Mouse (Mus musculus) hindbrain, embryonic 10.5 days (tissue): ENCODE results near the gene Sytl1. TPM values are rescaled to one million over a fixed set of nuclear protein-coding genes. Genes with fewer than 3 reads are reported as not detected.

ENCODE experiments used
- DNase-seq: peaks from one replicate; pipeline ENCODE4 v3.0.0-alpha.2; 2017; ENCODE audit warnings: low spot score
- H3K27ac ChIP-seq: fragments of 300-500 bp; sonication (generic); 2 replicates; pipeline ENCODE4 v1.5.1; 2016; ENCODE audit warnings: mild to moderate bottlenecking, moderate library complexity
- H3K27me3 ChIP-seq: fragments of 300-500 bp; sonication (generic); 2 replicates; pipeline ENCODE4 v1.6.1; 2016; ENCODE audit warnings: mild to moderate bottlenecking; ENCODE audit not compliant: poor library complexity, insufficient read depth, severe bottlenecking
- H3K36me3 ChIP-seq: fragments of 300-500 bp; sonication (generic); 2 replicates; pipeline ENCODE4 v1.6.1; 2016; ENCODE audit warnings: mild to moderate bottlenecking, moderate library complexity
- H3K4me1 ChIP-seq: fragments of 300-500 bp; sonication (generic); replicated peaks from 2 replicates; pipeline ENCODE4 v1.6.1; 2016; ENCODE audit warnings: mild to moderate bottlenecking
- H3K4me3 ChIP-seq: fragments of 300-500 bp; sonication (generic); 2 replicates; pipeline ENCODE4 v1.5.1; 2016; ENCODE audit warnings: mild to moderate bottlenecking, moderate library complexity
- H3K9me3 ChIP-seq: fragments of 300-500 bp; sonication (generic); 2 replicates; pipeline ENCODE4 v1.6.1; 2016; ENCODE audit warnings: mild to moderate bottlenecking, moderate library complexity
- WGBS: fragments of 180-500 bp; shearing (Covaris S2); methylation state at CpG from one replicate; pipeline ENCODE4 v1.1.7; 2016; 5-methylcytosine and 5-hydroxymethylcytosine counted together
- polyA plus RNA-seq: library from polyadenylated mRNA; unstranded; fragments of >200 nt; fragmentation: Nextera tagmentation; extraction: Ambion mirVana; gene quantifications from 2 replicates; pipeline ENCODE4 v1.2.1, GENCODE M21; 2016

Gene Sytl1
- polyA plus RNA-seq, 1 experiment from 2014 or later = 1.6 TPM

- peaks cover 38% of the 10 kb centered on the region for H3K4me1 ChIP-seq
- H3K4me3 ChIP-seq = peak within 1 kb of the TSS; percentile 67
- DNase-seq = peak; percentile 39
- no peaks in the 10 kb centered on the region for H3K9me3 ChIP-seq
- peaks cover 92% of the 10 kb centered on the region for H3K27me3 ChIP-seq
- no peaks in the 10 kb centered on the region for H3K36me3 ChIP-seq
- peak within 1 kb of the TSS; percentile 86 for H3K27ac ChIP-seq
- WGBS = 5% methylated on average over 16 of the region's 16 CpGs
These were observed 22.4 kb downstream of the Sytl1 start, which contains the start of gene Map3k6 for GRCm38 (mm10) chr4:133240490-133240921. Gene Map3k6, plus strand, starts transcription at chr4:133240818.

- Histone ChIP-seq H3K9me3 (no peaks in the 10 kb centered on the region), H3K4me3 (no peak overlapping the region), H3K27ac (peak overlapping the region; percentile 40; the same call in 1 of the 2 replicates), H3K4me1 (peaks cover 29% of the 10 kb centered on the region), H3K36me3 (no peaks in the 10 kb centered on the region), H3K27me3 (peaks cover 76% of the 10 kb centered on the region)
- 81% methylated on average over 4 of the region's 4 CpGs for WGBS
- no peak for DNase-seq
These were observed 25.0 kb downstream of the Sytl1 start for GRCm38 (mm10) chr4:133237911-133238310.

GRCm38 (mm10) chr4:133235415-133235814 is 27.5 kb downstream of the Sytl1 start:
- H3K27me3 ChIP-seq = peaks cover 59% of the 10 kb centered on the region
- no peaks in the 10 kb centered on the region for H3K36me3 ChIP-seq
- 82% methylated on average over 5 of the region's 5 CpGs for WGBS
- peaks cover 6% of the 10 kb centered on the region for H3K4me1 ChIP-seq
- no peak overlapping the region for H3K27ac ChIP-seq
- no peak for DNase-seq
- H3K4me3 ChIP-seq = no peak overlapping the region
- H3K9me3 ChIP-seq = no peaks in the 10 kb centered on the region

- peaks cover 7% of the 10 kb centered on the region; the same call in 1 of the 2 replicates for H3K4me1 ChIP-seq
- no peak overlapping the region for H3K27ac ChIP-seq
- H3K27me3 ChIP-seq = peaks cover 53% of the 10 kb centered on the region
- H3K4me3 ChIP-seq = no peak overlapping the region
- H3K36me3 ChIP-seq = no peaks in the 10 kb centered on the region
- no peaks in the 10 kb centered on the region for H3K9me3 ChIP-seq
- 58% methylated on average over 5 of the region's 5 CpGs for WGBS
- no peak for DNase-seq
These were observed 28.1 kb downstream of the Sytl1 start for GRCm38 (mm10) chr4:133234771-133235170.

- H3K9me3 ChIP-seq = no peaks in the 10 kb centered on the region
- no peak for DNase-seq
These were observed 29.5 kb downstream of the Sytl1 start for GRCm38 (mm10) chr4:133233285-133233976.

GRCm38 (mm10) chr4:133229582-133229981 is 33.3 kb downstream of the Sytl1 start:
- Histone ChIP-seq H3K9me3 (no peaks in the 10 kb centered on the region), H3K36me3 (no peaks in the 10 kb centered on the region), H3K4me3 (no peak overlapping the region), H3K27ac (peak overlapping the region; percentile 41), H3K4me1 (peaks cover 20% of the 10 kb centered on the region), H3K27me3 (peaks cover 11% of the 10 kb centered on the region)
- 65% methylated on average over 8 of the region's 8 CpGs for WGBS
- no peak for DNase-seq

More at GRCm38 (mm10) chr4:133233285-133233976, 29.5 kb downstream of the Sytl1 start:
- peaks cover 39% of the 10 kb centered on the region for H3K27me3 ChIP-seq
- H3K4me1 ChIP-seq = peaks cover 14% of the 10 kb centered on the region; the same call in 1 of the 2 replicates
- no peaks in the 10 kb centered on the region for H3K36me3 ChIP-seq
- H3K4me3 ChIP-seq = no peak overlapping the region
- no peak overlapping the region for H3K27ac ChIP-seq
- 42% methylated on average over 10 of the region's 10 CpGs for WGBS

GRCm38 (mm10) chr4:133227636-133228035 is 35.3 kb downstream of the Sytl1 start:
- H3K9me3 ChIP-seq = no peaks in the 10 kb centered on the region
- no peak overlapping the region for H3K27ac ChIP-seq
- H3K36me3 ChIP-seq = no peaks in the 10 kb centered on the region
- peak; percentile 51 for DNase-seq
- WGBS = 59% methylated on average over 8 of the region's 8 CpGs
- H3K4me1 ChIP-seq = peaks cover 39% of the 10 kb centered on the region
- no peak overlapping the region for H3K4me3 ChIP-seq
- peaks cover 15% of the 10 kb centered on the region for H3K27me3 ChIP-seq

- no peak overlapping the region for H3K4me3 ChIP-seq
- 0 out of 2 replicates have a peak overlapping the region, but pooled peaks have one; percentile 54 for H3K27ac ChIP-seq
- DNase-seq = no peak
- peaks cover 52% of the 10 kb centered on the region for H3K4me1 ChIP-seq
- 69% methylated on average over 10 of the region's 10 CpGs for WGBS
- H3K36me3 ChIP-seq = no peaks in the 10 kb centered on the region
- no peaks in the 10 kb centered on the region for H3K9me3 ChIP-seq
- peaks cover 27% of the 10 kb centered on the region for H3K27me3 ChIP-seq
These were observed 36.8 kb downstream of the Sytl1 start for GRCm38 (mm10) chr4:133226073-133226472.

- Histone ChIP-seq H3K9me3 (no peaks in the 10 kb centered on the region), H3K4me1 (peaks cover 48% of the 10 kb centered on the region), H3K27me3 (peaks cover 48% of the 10 kb centered on the region), H3K27ac (peak overlapping the region; percentile 70), H3K36me3 (no peaks in the 10 kb centered on the region), H3K4me3 (no peak overlapping the region)
- no peak for DNase-seq
- 38% methylated on average over 5 of the region's 5 CpGs for WGBS
These were observed 39.0 kb downstream of the Sytl1 start for GRCm38 (mm10) chr4:133223875-133224274.

- H3K27me3 ChIP-seq = peaks cover 55% of the 10 kb centered on the region
- 83% methylated on average over 8 of the region's 8 CpGs for WGBS
These were observed 41.2 kb downstream of the Sytl1 start for GRCm38 (mm10) chr4:133221701-133222100.

GRCm38 (mm10) chr4:133220656-133221055 is 42.3 kb downstream of the Sytl1 start:
- peaks cover 66% of the 10 kb centered on the region for H3K27me3 ChIP-seq
- H3K36me3 ChIP-seq = no peaks in the 10 kb centered on the region
- peak overlapping the region; percentile 43 for H3K4me3 ChIP-seq
- WGBS = 1% methylated on average over 25 of the region's 25 CpGs
- peaks cover 48% of the 10 kb centered on the region for H3K4me1 ChIP-seq
- H3K27ac ChIP-seq = peak overlapping the region; percentile 42; the same call in 1 of the 2 replicates
- H3K9me3 ChIP-seq = no peaks in the 10 kb centered on the region
- DNase-seq = peak; percentile 39

More at GRCm38 (mm10) chr4:133221701-133222100, 41.2 kb downstream of the Sytl1 start:
- H3K27ac ChIP-seq = no peak overlapping the region
- no peaks in the 10 kb centered on the region for H3K9me3 ChIP-seq
- no peak for DNase-seq
- no peak overlapping the region for H3K4me3 ChIP-seq
- H3K36me3 ChIP-seq = no peaks in the 10 kb centered on the region
- H3K4me1 ChIP-seq = peaks cover 53% of the 10 kb centered on the region

- Histone ChIP-seq H3K27ac (no peak overlapping the region), H3K36me3 (no peaks in the 10 kb centered on the region), H3K9me3 (no peaks in the 10 kb centered on the region), H3K27me3 (peaks cover 82% of the 10 kb centered on the region), H3K4me1 (peaks cover 45% of the 10 kb centered on the region), H3K4me3 (no peak overlapping the region)
- WGBS = 91% methylated on average over 3 of the region's 3 CpGs
- DNase-seq = no peak
These were observed 44.2 kb downstream of the Sytl1 start for GRCm38 (mm10) chr4:133218745-133219144.

- WGBS = under 1% methylated on average over 5 of the region's 5 CpGs
- Histone ChIP-seq H3K4me3 (no peak overlapping the region), H3K9me3 (no peaks in the 10 kb centered on the region), H3K27ac (no peak overlapping the region), H3K4me1 (peaks cover 45% of the 10 kb centered on the region), H3K36me3 (no peaks in the 10 kb centered on the region), H3K27me3 (peaks cover 85% of the 10 kb centered on the region)
- peak; percentile 73 for DNase-seq
These were observed 45.3 kb downstream of the Sytl1 start for GRCm38 (mm10) chr4:133217641-133218040.
